Mouse (Mus musculus) spleen, postnatal 36 days (tissue): ENCODE results near the gene Rcn1.

Source experiments
- DNase-seq, 2 experiments: peaks; one replicate each; pipeline ENCODE4 v3.0.0; 2022; ENCODE audit warnings: low spot score in 2 of 2, mixed read lengths in 1 of 2

Gene Rcn1

DNA sequence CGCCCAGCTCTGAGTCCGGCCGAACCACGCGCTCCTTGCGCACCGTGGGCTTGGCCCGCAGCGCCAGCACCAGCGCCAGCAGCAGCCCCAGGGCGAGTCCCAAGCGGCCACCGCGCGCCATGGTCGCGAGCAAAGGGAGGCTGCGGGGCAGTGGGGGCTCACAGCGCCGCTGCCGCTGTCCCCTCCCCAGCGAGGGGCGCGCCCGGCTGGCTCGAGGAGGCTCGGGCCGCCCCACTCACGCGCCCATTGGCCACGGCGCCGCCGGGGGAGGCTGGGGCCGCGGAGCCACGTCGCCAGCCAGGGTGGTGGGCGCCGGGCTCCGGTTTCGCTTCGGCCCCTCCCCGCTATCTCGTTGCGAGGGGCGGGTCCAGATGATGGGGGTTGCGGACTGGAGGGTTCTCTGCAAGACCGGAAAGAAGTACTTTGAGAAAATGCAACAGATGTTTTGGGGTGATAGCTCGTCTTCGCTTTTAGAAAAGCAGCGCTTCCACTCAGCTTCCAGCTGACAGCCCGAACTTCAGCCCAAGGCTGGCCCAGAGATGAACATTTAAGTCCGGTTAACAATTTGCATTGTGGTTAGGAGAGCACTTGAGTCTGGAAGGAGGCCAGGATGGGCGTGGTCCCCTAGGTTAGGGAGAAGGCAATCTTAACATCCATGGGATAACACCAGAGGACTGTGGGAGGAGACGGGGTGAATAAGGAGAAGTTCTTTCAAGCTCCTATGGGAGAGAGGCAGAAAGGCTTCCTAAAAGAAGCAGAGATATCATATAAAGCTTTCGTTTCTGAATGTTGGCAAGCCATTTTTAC is at the start of gene Rcn1:
Rcn1 (minus strand) TSS at position 235 of the 807 bp plus-strand sequence.
- DNase-seq: peak; percentile 67 to 70

DNA sequence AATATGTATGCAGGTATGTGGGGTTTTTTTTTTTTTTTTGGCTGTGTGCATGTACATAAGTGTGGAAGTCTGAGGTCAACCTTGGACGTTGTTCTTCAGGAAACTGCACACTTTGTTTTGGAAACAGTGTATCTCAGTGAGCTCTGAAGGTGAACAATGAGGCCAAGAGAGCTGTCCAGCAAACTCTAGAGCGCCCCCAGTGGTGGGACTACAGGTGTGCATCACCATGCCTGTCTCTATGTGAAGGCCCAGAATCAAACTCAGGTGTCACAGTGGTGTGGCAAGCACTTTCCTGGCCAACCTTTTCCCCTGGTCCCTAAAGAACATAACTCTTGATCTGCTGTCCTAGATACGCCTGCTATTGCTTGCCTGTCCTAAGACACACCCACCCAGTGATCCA is 45.0 kb upstream of the Rcn1 start:
- DNase-seq: no peak

DNA sequence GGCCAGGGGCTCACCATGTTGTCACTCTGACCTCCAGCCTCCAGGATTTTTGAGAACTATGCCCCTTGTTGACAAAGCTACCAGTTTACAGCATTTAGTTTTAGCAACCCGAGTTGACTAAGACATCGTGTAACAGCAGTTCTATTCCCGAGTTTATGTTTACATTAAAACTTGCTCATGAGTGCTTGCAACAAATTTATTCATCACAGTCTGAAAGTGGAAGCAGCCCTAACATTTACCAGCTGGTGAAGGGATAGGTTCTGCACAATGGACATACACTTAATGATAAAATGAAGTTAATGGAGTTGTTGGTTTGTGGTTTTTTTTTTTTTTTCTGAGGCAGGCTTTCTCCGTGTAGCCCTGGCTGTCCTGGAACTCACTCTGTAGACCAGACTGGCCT is 39.9 kb upstream of the Rcn1 start:
- DNase-seq: no peak

GRCm38 (mm10) chr2:105438525-105438924 is 39.4 kb upstream of the Rcn1 start:
- DNase-seq: no peak

DNA sequence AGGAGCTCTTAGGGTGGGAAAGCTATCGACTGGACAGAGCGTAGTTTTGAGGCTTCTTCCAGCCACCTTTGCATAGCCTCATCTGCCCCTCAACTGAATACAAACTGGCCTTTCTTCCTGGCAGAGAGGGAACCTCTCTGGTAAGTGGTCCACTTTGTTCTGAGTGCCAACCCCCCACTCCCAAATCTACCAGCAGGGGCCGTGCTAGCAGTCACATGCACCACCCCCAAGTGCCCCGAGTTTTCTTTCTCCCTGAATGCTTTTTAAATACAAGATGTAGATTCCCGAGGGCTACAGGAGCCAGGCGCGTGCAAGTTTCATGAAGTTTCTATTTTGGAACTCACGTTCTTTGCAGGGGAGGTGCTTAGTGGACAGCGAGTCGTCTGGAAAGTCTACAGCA is 33.8 kb upstream of the Rcn1 start:
- DNase-seq: no peak

GRCm38 (mm10) chr2:105430373-105430772 is 31.3 kb upstream of the Rcn1 start:
- DNase-seq: no peak

DNA sequence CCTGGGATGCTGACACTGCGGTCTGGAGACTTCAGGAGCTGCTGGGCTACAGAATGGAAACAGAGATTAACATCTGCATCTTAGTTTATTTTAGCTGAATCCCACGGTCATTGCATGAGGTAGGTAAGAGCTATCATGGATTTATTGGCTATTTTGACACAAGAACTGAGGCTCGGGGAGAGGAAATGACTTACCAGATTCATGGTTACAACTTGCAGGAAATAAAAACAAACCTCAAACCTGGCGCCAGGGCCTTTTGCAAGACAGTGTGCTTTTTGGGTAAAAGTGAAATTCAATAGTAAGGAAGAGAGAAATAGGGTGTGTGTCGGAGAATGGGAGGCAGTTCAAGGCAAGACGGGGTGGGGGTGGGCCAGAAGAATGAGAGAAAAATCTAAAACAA is 30.8 kb upstream of the Rcn1 start:
- DNase-seq: no peak

GRCm38 (mm10) chr2:105428467-105428866 is 29.3 kb upstream of the Rcn1 start:
- no peak for DNase-seq

DNA sequence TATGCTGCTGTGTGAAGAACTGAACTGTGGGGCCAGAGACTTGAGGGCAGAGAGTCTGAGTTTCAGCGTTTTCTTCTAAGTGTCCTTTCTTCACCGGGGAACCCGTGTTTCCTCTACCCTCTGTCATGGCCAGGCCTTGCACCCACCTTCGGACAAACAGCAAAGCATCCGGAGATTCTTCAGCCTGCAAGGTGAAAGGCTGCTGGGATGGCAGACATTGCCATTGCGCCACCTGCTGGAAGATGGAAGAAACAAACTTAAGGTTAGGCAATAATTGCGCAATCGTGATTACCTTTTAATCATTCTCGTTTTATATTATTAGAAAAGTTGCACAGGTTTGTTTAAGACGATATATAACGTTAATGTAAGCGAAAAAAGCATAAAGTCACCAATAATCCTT is 28.9 kb upstream of the Rcn1 start:
- peak; percentile 8 to 18 for DNase-seq

DNA sequence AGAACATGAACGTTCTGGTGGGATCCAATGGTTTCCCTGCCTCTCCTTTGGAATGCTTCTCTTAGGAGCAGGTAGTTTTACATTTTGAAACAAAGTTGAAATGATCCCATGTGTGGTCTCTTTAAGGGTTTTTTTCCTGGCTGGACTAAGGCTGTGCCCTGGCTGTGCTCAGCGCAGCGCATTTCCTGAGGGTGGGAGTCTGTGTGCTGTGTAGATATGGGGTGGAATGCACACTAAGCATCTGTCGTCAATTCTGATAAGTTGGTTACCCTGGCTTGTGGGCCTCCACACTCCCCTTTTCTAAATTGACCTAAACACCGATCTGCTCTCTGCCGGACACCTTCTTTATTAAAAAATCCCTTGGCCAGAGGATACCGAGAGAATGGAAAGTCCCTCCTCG is 28.3 kb upstream of the Rcn1 start:
- no peak for DNase-seq

DNA sequence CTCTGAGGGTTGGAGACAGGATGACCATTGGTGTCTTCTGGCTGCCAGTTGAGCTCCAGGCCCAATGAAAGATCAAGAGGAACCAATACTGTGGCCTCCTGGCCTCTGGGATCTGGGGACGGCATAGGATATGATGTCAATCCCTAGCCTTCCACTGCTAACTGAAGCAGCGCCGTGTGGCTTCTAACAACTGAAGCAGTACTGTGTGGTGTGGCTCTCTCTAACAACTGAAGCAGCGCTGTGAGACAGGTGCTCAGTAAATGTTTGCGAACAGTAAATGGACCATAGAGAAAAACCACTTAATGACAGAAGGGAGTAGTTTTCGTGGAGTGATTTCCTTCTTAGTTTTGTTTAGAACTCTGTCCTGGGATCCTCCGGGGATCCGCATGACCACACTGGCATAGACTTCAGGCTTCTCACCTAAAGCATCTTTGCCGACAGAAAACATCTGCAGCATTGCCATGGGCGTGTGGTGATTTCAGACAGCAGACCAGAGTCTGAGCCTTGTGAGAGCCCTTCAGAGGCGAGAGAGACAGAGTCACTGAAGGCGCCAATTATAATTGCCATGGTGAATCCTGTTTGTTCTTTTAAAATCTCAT is 19.6 kb upstream of the Rcn1 start:
- no peak for DNase-seq

- peak in 1 of 2 experiments; percentile 5 for DNase-seq
Observed at GRCm38 (mm10) chr2:105417663-105418062, 18.5 kb upstream of the Rcn1 start.

DNA sequence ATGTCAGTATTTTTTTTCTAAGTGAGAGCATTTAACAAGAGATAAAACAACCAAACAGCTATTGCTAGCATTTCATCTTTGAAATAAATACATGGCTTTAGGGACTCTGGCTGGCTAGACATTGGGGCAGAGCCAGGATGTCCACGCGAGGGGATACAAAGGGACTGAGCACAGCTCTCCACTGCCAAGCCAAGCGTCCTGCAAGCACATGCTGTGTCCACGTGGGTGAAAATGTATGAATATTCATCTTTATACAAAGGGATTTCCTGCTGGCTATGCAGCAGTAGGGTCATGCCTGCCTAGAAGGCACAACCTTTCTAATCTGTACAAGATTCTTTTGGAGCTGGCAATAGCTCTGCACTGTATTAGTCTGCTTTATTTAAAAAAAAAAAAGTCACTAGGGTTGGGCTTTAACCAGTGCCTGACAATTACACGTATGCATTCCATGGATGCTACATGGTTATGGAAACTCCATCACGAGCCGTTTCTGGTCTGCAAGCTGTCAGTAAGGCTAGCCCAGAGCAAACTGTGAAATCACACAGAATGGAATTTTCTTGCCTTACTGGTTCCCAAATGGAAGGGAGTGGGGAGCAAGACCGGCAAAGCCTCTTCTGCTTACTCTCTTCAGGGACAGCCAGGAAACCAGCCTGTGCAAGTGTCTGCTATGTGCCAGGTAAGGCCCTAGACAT is 17.7 kb upstream of the Rcn1 start:
- no peak for DNase-seq

GRCm38 (mm10) chr2:105416046-105416659 is 17.0 kb upstream of the Rcn1 start:
- DNase-seq: no peak

DNA sequence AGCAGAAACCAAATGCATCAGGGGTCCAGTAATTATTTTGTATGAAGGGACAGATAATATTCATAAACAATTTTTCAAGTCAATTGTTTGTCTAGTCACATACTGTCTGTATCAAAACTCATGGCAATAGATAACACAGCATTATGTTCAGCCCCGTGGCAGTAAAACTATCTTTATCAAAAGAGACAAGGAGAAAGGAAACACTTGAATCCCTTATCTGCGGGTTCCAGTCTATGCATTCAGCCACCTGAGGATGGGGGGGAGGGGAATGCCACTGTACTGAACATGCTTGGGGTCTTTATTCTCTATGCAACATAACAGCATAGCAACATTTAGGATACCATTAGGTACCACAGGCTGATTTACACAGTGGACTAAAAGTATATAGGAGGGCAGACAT is 15.2 kb upstream of the Rcn1 start:
- DNase-seq: no peak

DNA sequence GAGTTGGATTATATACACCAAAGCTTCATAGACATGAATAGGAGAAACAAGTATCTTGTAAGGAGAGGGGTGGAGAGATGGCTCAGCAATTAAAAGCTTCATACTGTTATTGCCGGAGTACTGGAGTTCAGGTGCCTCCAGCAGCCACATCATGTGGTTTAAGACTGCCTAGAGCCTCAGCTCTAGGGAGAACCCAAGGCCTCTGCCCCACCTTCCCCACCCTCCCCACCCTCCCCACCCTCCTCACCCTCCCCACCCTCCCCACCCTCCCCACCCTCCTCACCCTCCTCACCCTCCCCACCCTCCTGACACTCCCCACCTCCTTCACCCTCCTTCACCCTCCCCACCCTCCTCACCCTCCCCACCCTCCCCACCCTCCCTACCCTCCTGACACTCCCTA is 10.1 kb upstream of the Rcn1 start:
- DNase-seq: no peak

GRCm38 (mm10) chr2:105408511-105408910 is 9.4 kb upstream of the Rcn1 start:
- DNase-seq: no peak

GRCm38 (mm10) chr2:105402180-105402579 is 3.1 kb upstream of the Rcn1 start:
- DNase-seq: no peak

DNA sequence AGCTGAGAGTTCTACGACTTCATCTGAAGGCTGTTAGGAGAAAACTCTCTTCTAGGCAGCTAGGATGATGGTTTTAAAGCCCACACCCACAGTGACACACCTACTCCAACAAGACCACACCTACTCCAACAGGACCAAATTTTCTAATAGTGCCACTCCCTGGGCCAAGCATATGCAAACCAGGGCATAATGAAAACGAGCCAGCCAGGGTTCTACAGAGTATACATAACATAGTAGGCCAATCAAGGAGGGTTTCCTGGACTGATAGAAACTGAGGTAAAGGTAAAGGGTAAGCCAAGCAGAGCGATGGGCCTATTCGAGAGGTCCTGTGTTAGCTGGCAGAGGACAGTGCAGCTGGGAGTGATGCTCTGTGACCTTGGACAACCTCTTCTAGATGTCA is 1.4 kb upstream of the Rcn1 start:
- no peak for DNase-seq

- peak; percentile 39 to 42 for DNase-seq
Observed at GRCm38 (mm10) chr2:105398636-105399084, 459 bp downstream of the Rcn1 start.

DNA sequence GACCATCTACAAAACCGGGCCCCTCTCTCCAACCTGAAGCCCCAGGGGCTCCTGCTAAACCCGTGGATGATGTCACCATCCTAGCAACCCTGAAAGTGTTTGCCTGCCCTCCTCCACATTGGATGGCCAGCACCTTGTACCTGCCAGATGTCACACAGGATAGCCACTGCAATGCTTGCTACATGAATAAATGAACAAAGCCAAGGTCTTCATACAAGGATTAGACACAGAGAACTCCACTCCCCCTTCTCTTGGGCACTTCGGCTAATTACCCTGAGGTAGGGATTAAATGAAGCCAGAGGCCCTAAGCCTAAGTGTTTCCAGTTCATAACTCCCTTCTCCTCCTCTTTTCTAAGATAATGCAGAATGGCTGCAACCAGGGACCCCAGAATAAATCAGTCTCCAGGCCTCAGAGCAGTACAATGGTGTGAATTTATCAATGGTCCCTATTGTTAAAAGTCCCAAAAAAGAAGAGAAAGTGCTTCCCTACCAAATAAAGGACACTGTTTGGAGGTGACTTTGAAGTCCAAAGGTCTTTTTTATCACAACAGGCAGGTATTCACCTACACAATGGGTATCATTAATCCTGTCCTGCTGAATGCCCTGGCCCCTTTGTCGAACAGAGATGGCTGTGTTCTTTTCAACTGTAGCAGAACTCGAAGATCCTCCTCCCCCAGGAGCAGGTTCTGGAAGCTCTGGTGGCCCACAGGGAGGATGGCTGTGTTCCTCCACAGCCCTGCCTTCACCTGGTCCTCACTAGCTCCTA is 1.5 kb downstream of the Rcn1 start:
- no peak for DNase-seq

DNA sequence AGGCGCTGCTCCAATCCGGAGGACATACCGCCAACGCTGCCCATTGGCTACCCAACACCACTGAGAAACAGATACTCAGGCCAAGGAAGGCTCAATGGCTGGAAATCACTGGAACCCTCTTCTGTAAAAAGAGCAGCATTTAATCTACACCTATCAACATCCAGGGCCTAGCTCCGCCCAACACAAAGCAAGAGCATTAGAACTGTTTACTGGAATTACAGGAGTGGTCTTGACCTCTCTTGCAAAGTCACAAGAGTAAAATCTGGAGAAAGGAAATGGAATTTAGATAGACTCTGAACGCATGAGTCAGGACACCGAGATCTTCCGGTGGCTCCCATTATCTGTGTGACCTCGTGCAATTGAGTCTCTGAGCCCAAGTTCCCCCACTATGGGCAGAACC is 3.1 kb downstream of the Rcn1 start:
- DNase-seq: no peak
